Mouse (Mus musculus) bone marrow macrophage, adult 2 months (primary cell): ENCODE measurements around the gene Actg1. TPM values are rescaled to one million over a fixed set of nuclear protein-coding genes. Genes with fewer than 3 reads are reported as not detected.
A peak's percentile ranks its signal among the peaks of the same experiment; 100 is the strongest.

Source experiments
- H3K27ac ChIP-seq: 2 replicates; pipeline ENCODE4 v1.5.1; 2012; ENCODE audit warnings: low read depth, low read length; ENCODE audit not compliant: insufficient read depth
- H3K4me1 ChIP-seq: 2 replicates; pipeline ENCODE4 v1.6.1; 2012; ENCODE audit warnings: low read length; ENCODE audit not compliant: control insufficient read depth, insufficient read depth
- H3K4me3 ChIP-seq: 2 replicates; pipeline ENCODE4 v1.5.1; 2012; ENCODE audit warnings: mild to moderate bottlenecking, low read length, moderate library complexity; ENCODE audit not compliant: insufficient read depth
- CTCF ChIP-seq: IDR thresholded peaks from 2 replicates; pipeline ENCODE4 v1.5.1; 2012; ENCODE audit warnings: low read depth, mild to moderate bottlenecking, low read length, moderate library complexity
- POLR2A ChIP-seq: IDR thresholded peaks from 2 replicates; pipeline ENCODE4 v1.6.1; 2012; ENCODE audit warnings: mild to moderate bottlenecking, low read depth, low read length, borderline replicate concordance
- polyA plus RNA-seq: library from polyadenylated mRNA; stranded (reverse); fragments of >200 nt; gene quantifications from 2 replicates; pipeline ENCODE4 v1.2.4, GENCODE M21; 2012; ENCODE audit not compliant: missing spikeins, insufficient read depth, insufficient read length

The Actg1 gene
- polyA plus RNA-seq, 1 experiment = 2,131 TPM

- Histone ChIP-seq H3K4me3 (peak overlapping the region; percentile 65), H3K4me1 (peaks cover 19% of the 10 kb centered on the region), H3K27ac (no peak overlapping the region)
- TF ChIP-seq POLR2A (no peak), CTCF (no peak)
These were observed 42.6 kb downstream of the Actg1 start for GRCm38 (mm10) chr11:120305535-120306365.

DNA sequence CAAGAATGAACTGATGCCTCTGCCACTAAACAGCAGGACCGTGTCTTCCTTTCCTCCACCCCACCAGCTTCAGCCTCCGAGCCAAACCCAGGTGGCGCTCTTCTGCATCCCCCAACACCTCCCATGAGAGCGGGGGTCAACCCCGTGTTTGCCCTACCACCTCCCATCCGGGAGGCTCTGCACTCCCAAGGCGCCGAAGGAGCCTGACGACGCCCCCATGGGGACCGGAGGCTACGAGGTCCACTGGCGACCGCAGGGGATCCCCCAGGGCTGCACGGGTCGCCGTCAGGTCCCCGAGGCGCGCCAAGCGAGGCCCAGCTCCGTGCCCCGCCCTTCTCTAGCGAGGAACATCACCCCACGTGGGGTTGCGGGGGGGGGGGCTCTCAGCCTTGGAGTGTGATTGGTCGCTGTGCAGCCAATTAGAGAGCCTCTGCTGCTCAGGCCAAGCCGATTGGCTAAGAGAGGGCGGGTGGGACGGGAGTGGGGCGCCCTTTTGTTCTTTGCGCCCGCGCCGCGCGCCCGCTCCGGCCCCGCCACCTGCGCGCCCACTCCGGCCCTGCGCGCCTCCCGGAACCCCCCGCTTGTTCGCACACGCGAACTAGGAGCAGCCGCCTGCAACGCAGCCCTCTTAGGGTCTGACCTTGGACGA, 43.3 kb downstream of the Actg1 start:
- Histone ChIP-seq H3K4me1 (peaks cover 19% of the 10 kb centered on the region), H3K27ac (no peak overlapping the region), H3K4me3 (peak overlapping the region; percentile 65)
- peak; percentile 42; the same call in 1 of the 2 replicates for TF ChIP-seq CTCF
- no peak for TF ChIP-seq POLR2A

GRCm38 (mm10) chr11:120304350-120304694, 44.0 kb downstream of the Actg1 start:
- Histone ChIP-seq H3K27ac (no peak overlapping the region), H3K4me1 (peaks cover 19% of the 10 kb centered on the region)

GRCm38 (mm10) chr11:120303559-120304349, 44.6 kb downstream of the Actg1 start:
- no peak overlapping the region for H3K4me3 ChIP-seq
- peaks cover 19% of the 10 kb centered on the region for H3K4me1 ChIP-seq
- TF ChIP-seq POLR2A = no peak
- TF ChIP-seq CTCF = no peak
- no peak overlapping the region for H3K27ac ChIP-seq

More at GRCm38 (mm10) chr11:120304350-120304694, 44.0 kb downstream of the Actg1 start:
- TF ChIP-seq CTCF (no peak), POLR2A (no peak)
- H3K4me3 ChIP-seq = no peak overlapping the region

GRCm38 (mm10) chr11:120303119-120303518, 45.2 kb downstream of the Actg1 start:
- Histone ChIP-seq H3K27ac (no peak overlapping the region), H3K4me3 (no peak overlapping the region), H3K4me1 (peaks cover 15% of the 10 kb centered on the region)
- TF ChIP-seq POLR2A (no peak), CTCF (no peak)

- TF ChIP-seq POLR2A (no peak), CTCF (no peak)
- Histone ChIP-seq H3K27ac (no peak overlapping the region), H3K4me3 (no peak overlapping the region), H3K4me1 (no peaks in the 10 kb centered on the region)
These were observed 48.9 kb downstream of the Actg1 start for GRCm38 (mm10) chr11:120299484-120299883.

- no peak overlapping the region for H3K27ac ChIP-seq
- TF ChIP-seq CTCF (no peak), POLR2A (no peak)
- peaks cover 5% of the 10 kb centered on the region for H3K4me1 ChIP-seq
- no peak overlapping the region for H3K4me3 ChIP-seq
These were observed 49.8 kb downstream of the Actg1 start for GRCm38 (mm10) chr11:120298441-120299141.

- H3K4me3 ChIP-seq = no peak overlapping the region
- H3K4me1 ChIP-seq = peaks cover 9% of the 10 kb centered on the region
- TF ChIP-seq POLR2A = no peak
- no peak for TF ChIP-seq CTCF
- H3K27ac ChIP-seq = no peak overlapping the region
These were observed 50.6 kb downstream of the Actg1 start for GRCm38 (mm10) chr11:120297767-120298166.
